In the genomic region with DNA sequence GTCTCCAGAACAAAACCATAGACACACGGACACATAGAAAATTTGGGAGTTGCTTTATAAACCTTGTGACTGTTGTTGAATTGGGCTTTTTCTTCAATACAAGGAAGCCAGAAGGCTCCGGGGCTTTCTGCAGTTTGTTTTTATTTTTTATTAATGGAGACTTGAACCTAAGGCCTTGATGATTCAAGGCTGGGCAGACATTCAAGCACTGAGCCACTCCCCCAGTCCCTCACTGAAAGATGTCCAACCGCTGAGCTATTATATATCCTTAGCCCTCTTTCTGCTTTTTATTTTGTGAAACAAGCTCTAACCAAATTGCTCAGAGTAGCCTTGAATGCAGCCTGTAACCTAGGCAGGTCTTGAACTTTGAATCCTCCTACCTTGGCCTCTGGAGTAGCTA, we compare ENCODE assay signal across 8 mouse cellular contexts.
"Had no signal": no experiment of that assay in that cellular context is flagged by ENCODE, and none has a peak within 500 bp of the region (broad histone marks: within the 10 kb centered on the region; RNA-seq: fewer than 3 reads in every experiment).

No protein-coding gene starts in this region.

- DNase-seq: kidney, adult 18-20 months; kidney, postnatal 10 days; kidney, postnatal 4 days; left cerebral cortex, postnatal 4 days; lung, adult 2 months; lung, postnatal 36 days; midbrain, embryonic 14.5 days; right cerebral cortex, adult 18-20 months had no signal
